Mouse (Mus musculus): Measurements from ENCODE around the gene Gm49369.

- TF ChIP-seq MAFK (IDR thresholded peaks at IDR 0.05; ENCODE audit: insufficient read depth, low read depth, low read length) (no peak), HCFC1 (IDR thresholded peaks at IDR 0.05; ENCODE audit: borderline replicate concordance, insufficient read depth, low read length) (no peak), ZNF384 (IDR thresholded peaks at IDR 0.05; ENCODE audit: low read depth, low read length) (no peak)
These were observed 48.6 kb upstream of the Gm49369 start for GRCm38 (mm10) chr7:142431106-142431505.

Measured in ES-E14 (cell line).